Mouse (Mus musculus) forebrain, embryonic 15.5 days (tissue): ENCODE measurements around the gene Lrriq3. TPM values are rescaled to one million over a fixed set of nuclear protein-coding genes. Genes with fewer than 3 reads are reported as not detected.

Experiments used
- ATAC-seq: fragments of 200-750 bp; cut with Nextera tagmentation; replicated peaks from 2 replicates; pipeline ENCODE4 v1.8.0; 2017; ENCODE audit warnings: mild to moderate bottlenecking, moderate TSS enrichment, moderate library complexity
- H3K27ac ChIP-seq: fragments of 300-500 bp; sonication (generic); replicated peaks from 2 replicates; pipeline ENCODE4 v1.5.1; 2015; ENCODE audit warnings: mild to moderate bottlenecking, inconsistent platforms
- H3K27me3 ChIP-seq: fragments of 300-500 bp; sonication (generic); 2 replicates; pipeline ENCODE4 v1.6.1; 2015; ENCODE audit warnings: inconsistent platforms
- H3K36me3 ChIP-seq: fragments of 300-500 bp; sonication (generic); 2 replicates; pipeline ENCODE4 v1.6.1; 2015; ENCODE audit warnings: mild to moderate bottlenecking, inconsistent platforms
- H3K4me1 ChIP-seq: fragments of 300-500 bp; sonication (generic); 2 replicates; pipeline ENCODE4 v1.6.1; 2015; ENCODE audit warnings: inconsistent platforms
- H3K4me2 ChIP-seq: fragments of 300-500 bp; sonication (generic); replicated peaks from 2 replicates; pipeline ENCODE4 v1.6.1; 2015; ENCODE audit warnings: mild to moderate bottlenecking, inconsistent platforms
- H3K4me3 ChIP-seq: fragments of 300-500 bp; sonication (generic); 2 replicates; pipeline ENCODE4 v1.5.1; 2015; ENCODE audit warnings: mild to moderate bottlenecking, inconsistent platforms
- H3K9ac ChIP-seq: fragments of 300-500 bp; sonication (generic); replicated peaks from 2 replicates; pipeline ENCODE4 v1.6.1; 2015; ENCODE audit warnings: mild to moderate bottlenecking, inconsistent platforms
- H3K9me3 ChIP-seq: fragments of 300-500 bp; sonication (generic); 2 replicates; pipeline ENCODE4 v1.6.1; 2016; ENCODE audit warnings: inconsistent platforms
- WGBS: fragments of 180-500 bp; shearing (Covaris S2); methylation state at CpG from one replicate; pipeline ENCODE4 v1.1.7; 2015; ENCODE audit warnings: mixed read lengths; 5-methylcytosine and 5-hydroxymethylcytosine counted together
- polyA plus RNA-seq: library from polyadenylated mRNA; unstranded; fragments of >200 nt; fragmentation: Nextera tagmentation; extraction: Ambion mirVana; gene quantifications from 2 replicates; pipeline ENCODE4 v1.2.1, GENCODE M21; 2015

Gene Lrriq3
- 0.97 and 1.1 TPM in 2 replicates for polyA plus RNA-seq

DNA sequence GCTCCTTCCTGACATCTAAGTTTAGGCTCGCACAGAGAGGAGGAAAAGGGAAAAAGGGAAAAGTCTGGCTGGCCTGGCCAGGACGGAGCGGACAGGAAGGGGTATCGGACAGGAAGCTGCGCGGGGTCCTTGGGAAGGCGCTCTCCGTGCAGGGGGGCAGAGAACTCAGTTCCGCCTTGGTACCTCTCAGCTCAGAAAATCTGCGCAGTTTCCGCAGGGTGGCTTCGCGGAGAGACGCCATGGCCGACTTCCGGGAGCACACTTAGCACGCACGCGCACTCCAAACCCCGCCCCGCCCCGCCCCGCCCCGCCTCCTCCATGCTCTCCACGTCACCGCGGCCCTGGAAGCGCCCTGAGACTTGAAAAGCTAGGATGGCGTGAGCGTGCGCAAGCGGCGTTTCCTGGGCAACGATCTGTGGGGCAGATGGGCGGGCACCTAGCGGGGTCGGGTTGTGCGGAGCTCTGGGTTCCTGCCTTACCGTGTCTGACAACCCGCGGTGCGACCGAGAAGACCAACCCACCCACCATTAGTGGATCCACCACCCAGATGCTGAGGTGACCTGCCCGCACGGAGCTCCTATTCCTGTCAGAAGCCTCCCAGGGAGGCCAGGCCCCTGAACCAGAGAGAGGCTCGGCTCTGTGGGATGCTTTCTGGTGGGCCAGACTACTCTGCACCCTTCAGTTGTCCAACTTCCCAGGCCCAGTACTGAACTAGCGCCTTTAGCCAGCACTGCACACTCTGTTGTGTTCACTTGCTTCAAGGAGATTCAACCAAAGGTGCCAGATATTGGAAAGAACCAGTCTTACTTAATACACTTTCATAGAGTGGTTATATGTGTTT is at the start of gene Lrriq3, which contains the start of gene Fpgt:
TSS of gene Lrriq3 (plus strand) at position 319 of the 841 bp plus-strand sequence.
TSS of gene Fpgt (minus strand) at position 288 of the 841 bp plus-strand sequence.
- no peaks in the 10 kb centered on the region for H3K9me3 ChIP-seq
- H3K4me2 ChIP-seq: peak within 1 kb of the TSS; percentile 70
- peak; percentile 99 for ATAC-seq
- no peaks in the 10 kb centered on the region for H3K27me3 ChIP-seq
- H3K36me3 ChIP-seq: no peaks in the 10 kb centered on the region
- peak within 1 kb of the TSS; percentile 90 for H3K27ac ChIP-seq
- WGBS: under 1% methylated on average over 45 of the region's 47 CpGs
- H3K4me1 ChIP-seq: peaks cover 3% of the 10 kb centered on the region
- H3K4me3 ChIP-seq: peak within 1 kb of the TSS; percentile 55
- peak within 1 kb of the TSS; percentile 74 for H3K9ac ChIP-seq

GRCm38 (mm10) chr3:155052021-155052420 is 41.2 kb upstream of the Lrriq3 start:
- no peaks in the 10 kb centered on the region for H3K4me1 ChIP-seq
- no peaks in the 10 kb centered on the region for H3K27me3 ChIP-seq
- no peak overlapping the region for H3K27ac ChIP-seq
- no peak overlapping the region for H3K4me3 ChIP-seq
- no peaks in the 10 kb centered on the region for H3K36me3 ChIP-seq
- no peak for ATAC-seq
- no peaks in the 10 kb centered on the region for H3K9me3 ChIP-seq
- H3K9ac ChIP-seq: no peak overlapping the region
- no peak overlapping the region for H3K4me2 ChIP-seq

GRCm38 (mm10) chr3:155053189-155053588 is 40.0 kb upstream of the Lrriq3 start:
- Histone ChIP-seq H3K9ac (no peak overlapping the region), H3K4me1 (no peaks in the 10 kb centered on the region), H3K9me3 (no peaks in the 10 kb centered on the region), H3K27me3 (no peaks in the 10 kb centered on the region), H3K4me2 (no peak overlapping the region), H3K36me3 (no peaks in the 10 kb centered on the region), H3K4me3 (no peak overlapping the region), H3K27ac (no peak overlapping the region)
- 76% methylated on average over 1 of the region's 1 CpGs for WGBS
- no peak for ATAC-seq

GRCm38 (mm10) chr3:155055231-155055916 is 37.9 kb upstream of the Lrriq3 start, which contains the start of gene Tnni3k:
TSS of gene Tnni3k (minus strand) at chr3:155055407.
- H3K27ac ChIP-seq: no peak within 1 kb of the TSS

GRCm38 (mm10) chr3:155056606-155057005 is 36.6 kb upstream of the Lrriq3 start:
- Histone ChIP-seq H3K36me3 (no peaks in the 10 kb centered on the region), H3K9ac (no peak overlapping the region), H3K9me3 (no peaks in the 10 kb centered on the region), H3K27ac (no peak overlapping the region), H3K27me3 (no peaks in the 10 kb centered on the region), H3K4me3 (no peak overlapping the region), H3K4me1 (no peaks in the 10 kb centered on the region), H3K4me2 (no peak overlapping the region)
- ATAC-seq: no peak

More at GRCm38 (mm10) chr3:155055231-155055916, 37.9 kb upstream of the Lrriq3 start, which contains the start of gene Tnni3k:
- no peak for ATAC-seq
- Histone ChIP-seq H3K9ac (no peak within 1 kb of the TSS), H3K4me1 (no peaks in the 10 kb centered on the region), H3K9me3 (no peaks in the 10 kb centered on the region), H3K36me3 (no peaks in the 10 kb centered on the region), H3K27me3 (no peaks in the 10 kb centered on the region), H3K4me3 (no peak within 1 kb of the TSS), H3K4me2 (no peak within 1 kb of the TSS)
- WGBS: 86% methylated on average over 6 of the region's 6 CpGs

DNA sequence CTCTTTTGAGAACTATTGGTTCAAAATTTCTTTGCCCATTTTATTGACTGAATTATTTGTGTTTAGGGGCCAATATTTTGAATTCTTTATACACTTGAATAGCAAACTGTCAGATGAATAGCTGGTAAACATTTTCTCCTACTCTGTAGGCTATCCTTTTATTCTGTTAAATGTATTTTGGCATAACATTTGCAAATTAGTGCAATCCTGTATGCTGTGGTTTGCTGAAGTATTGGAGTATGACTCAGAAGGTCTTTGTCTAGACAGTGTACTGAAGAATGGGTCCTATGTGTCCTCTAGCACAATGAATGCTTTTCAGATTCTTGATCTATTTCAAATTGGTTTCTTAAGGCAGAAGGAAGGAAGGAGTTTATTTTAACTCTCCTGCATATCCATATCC is 35.7 kb upstream of the Lrriq3 start:
- no peak for ATAC-seq
- no peaks in the 10 kb centered on the region for H3K27me3 ChIP-seq
- no peak overlapping the region for H3K4me3 ChIP-seq
- no peak overlapping the region for H3K9ac ChIP-seq
- H3K9me3 ChIP-seq: no peaks in the 10 kb centered on the region
- H3K27ac ChIP-seq: no peak overlapping the region
- no peaks in the 10 kb centered on the region for H3K36me3 ChIP-seq
- no peaks in the 10 kb centered on the region for H3K4me1 ChIP-seq
- H3K4me2 ChIP-seq: no peak overlapping the region

DNA sequence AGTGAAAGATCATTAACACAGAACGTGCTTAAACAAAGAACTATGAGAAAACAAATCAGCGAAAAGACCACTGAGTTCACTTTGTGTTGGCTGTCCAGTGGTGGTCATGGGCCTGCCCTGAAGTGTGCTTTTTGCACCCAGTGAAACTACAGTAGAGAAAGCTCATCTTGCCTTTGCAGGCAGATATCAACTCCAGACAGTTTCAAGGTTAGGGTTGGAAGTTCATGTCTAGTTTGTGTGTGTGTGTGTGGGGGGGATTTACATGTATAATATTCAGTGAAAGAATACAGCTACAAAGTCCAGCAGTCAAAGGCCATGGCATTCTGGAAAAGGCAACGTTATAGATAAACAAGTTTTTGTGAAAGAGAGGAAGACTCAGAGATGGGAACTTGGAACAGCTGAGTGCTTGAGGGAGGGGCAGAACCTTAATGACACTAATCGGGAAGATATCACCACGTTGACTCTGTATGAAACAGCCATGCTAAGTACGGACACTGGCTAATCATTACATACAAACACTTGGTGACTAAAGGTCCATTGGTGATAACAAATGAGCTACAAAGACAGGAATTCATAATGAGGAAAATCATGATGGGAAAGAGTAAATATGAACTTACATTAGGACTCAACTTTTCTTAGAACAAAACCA is 34.3 kb upstream of the Lrriq3 start:
- Histone ChIP-seq H3K27me3 (no peaks in the 10 kb centered on the region), H3K9me3 (no peaks in the 10 kb centered on the region), H3K4me2 (no peak overlapping the region), H3K9ac (no peak overlapping the region), H3K36me3 (no peaks in the 10 kb centered on the region), H3K4me3 (no peak overlapping the region), H3K4me1 (no peaks in the 10 kb centered on the region), H3K27ac (no peak overlapping the region)
- ATAC-seq: no peak
- WGBS: 77% methylated on average over 6 of the region's 6 CpGs

DNA sequence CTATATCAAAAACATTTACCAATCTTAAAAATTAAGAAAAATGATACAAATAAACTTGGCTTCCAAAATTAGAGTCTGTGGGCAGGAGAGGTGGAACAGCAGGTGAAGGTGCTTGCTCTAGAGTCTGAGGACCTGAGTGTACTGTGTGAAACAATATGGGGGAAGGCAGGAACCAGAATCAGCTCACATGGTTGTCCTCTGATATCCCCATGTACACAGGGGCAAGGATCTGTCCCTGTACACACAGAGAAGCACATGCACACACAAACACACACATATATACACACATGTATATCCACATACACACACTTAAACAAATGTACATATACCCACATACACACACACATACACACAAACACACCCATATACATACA is 33.8 kb upstream of the Lrriq3 start:
- Histone ChIP-seq H3K9ac (no peak overlapping the region), H3K9me3 (no peaks in the 10 kb centered on the region), H3K4me1 (no peaks in the 10 kb centered on the region), H3K27me3 (no peaks in the 10 kb centered on the region), H3K4me3 (no peak overlapping the region), H3K27ac (no peak overlapping the region), H3K4me2 (no peak overlapping the region), H3K36me3 (no peaks in the 10 kb centered on the region)
- no peak for ATAC-seq

GRCm38 (mm10) chr3:155077908-155078307 is 15.3 kb upstream of the Lrriq3 start:
- 86% methylated on average over 4 of the region's 4 CpGs for WGBS
- Histone ChIP-seq H3K36me3 (no peaks in the 10 kb centered on the region), H3K4me3 (no peak overlapping the region), H3K27me3 (no peaks in the 10 kb centered on the region), H3K9me3 (no peaks in the 10 kb centered on the region), H3K9ac (no peak overlapping the region), H3K4me1 (no peaks in the 10 kb centered on the region), H3K27ac (no peak overlapping the region), H3K4me2 (no peak overlapping the region)
- ATAC-seq: no peak

DNA sequence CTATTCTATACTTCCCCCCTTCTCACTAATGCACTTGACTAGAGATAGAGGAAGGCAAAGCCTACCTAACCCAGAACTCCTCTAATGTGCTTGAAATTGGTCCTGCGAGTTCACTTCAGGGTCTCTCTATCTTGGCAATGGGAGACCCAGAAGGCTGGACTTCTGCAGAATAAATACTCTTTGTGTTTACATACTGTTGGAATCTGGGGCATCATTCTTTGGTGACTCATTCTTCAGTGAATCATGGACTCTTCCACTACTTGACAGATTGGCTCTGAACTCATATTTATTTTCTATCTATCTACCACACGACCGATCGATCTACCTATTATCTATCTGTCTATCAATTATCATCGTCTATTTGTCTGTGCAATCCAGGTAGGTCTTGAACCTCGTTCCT is 1.2 kb upstream of the Lrriq3 start:
- WGBS: 95% methylated on average over 6 of the region's 6 CpGs
- no peak for ATAC-seq
- H3K9ac ChIP-seq: no peak overlapping the region

GRCm38 (mm10) chr3:155099266-155099665 is 6.0 kb downstream of the Lrriq3 start:
- Histone ChIP-seq H3K4me3 (no peak overlapping the region), H3K4me1 (no peaks in the 10 kb centered on the region), H3K36me3 (no peaks in the 10 kb centered on the region), H3K9ac (no peak overlapping the region), H3K4me2 (no peak overlapping the region), H3K27me3 (no peaks in the 10 kb centered on the region), H3K27ac (no peak overlapping the region), H3K9me3 (no peaks in the 10 kb centered on the region)
- ATAC-seq: no peak
- 85% methylated on average over 1 of the region's 1 CpGs for WGBS

More for the DNA sequence above, 1.2 kb upstream of the Lrriq3 start:
- no peak overlapping the region for H3K27ac ChIP-seq
- H3K27me3 ChIP-seq: no peaks in the 10 kb centered on the region
- H3K4me3 ChIP-seq: peak overlapping the region; percentile 55
- peaks cover 3% of the 10 kb centered on the region for H3K4me1 ChIP-seq
- peak overlapping the region; percentile 70; the same call in 1 of the 2 replicates for H3K4me2 ChIP-seq
- no peaks in the 10 kb centered on the region for H3K9me3 ChIP-seq
- H3K36me3 ChIP-seq: peaks cover 8% of the 10 kb centered on the region

GRCm38 (mm10) chr3:155105957-155106356 is 12.7 kb downstream of the Lrriq3 start:
- Histone ChIP-seq H3K4me2 (no peak overlapping the region), H3K9ac (no peak overlapping the region), H3K27me3 (no peaks in the 10 kb centered on the region), H3K36me3 (no peaks in the 10 kb centered on the region), H3K9me3 (no peaks in the 10 kb centered on the region), H3K4me3 (no peak overlapping the region), H3K4me1 (no peaks in the 10 kb centered on the region), H3K27ac (no peak overlapping the region)
- ATAC-seq: no peak
- WGBS: 61% methylated on average over 1 of the region's 1 CpGs
